Mouse (Mus musculus) CH12.LX (cell line): ENCODE data around the gene Cry1. TPM values are rescaled to one million over a fixed set of nuclear protein-coding genes. Genes with fewer than 3 reads are reported as not detected.

Source experiments
- DNase-seq: peaks from one replicate; pipeline ENCODE4 v3.0.0-alpha.2; 2013; ENCODE audit errors: extremely low read depth
- H3K27ac ChIP-seq: 2 replicates; pipeline ENCODE4 v1.5.1; 2012; ENCODE audit warnings: low read depth, mild to moderate bottlenecking, control low read depth, moderate library complexity; ENCODE audit not compliant: insufficient read depth
- H3K27me3 ChIP-seq: replicated peaks from 2 replicates; pipeline ENCODE3; 2012; ENCODE audit warnings: inconsistent platforms
- H3K36me3 ChIP-seq, 2 experiments: replicated peaks in 1 of 2; 2 replicates each; pipeline versions ENCODE3 to v1.6.1; 2012; ENCODE audit warnings: inconsistent platforms in 1 of 2, low read length in 1 of 2, mild to moderate bottlenecking in 1 of 2, mixed read lengths in 1 of 2, moderate library complexity in 1 of 2; ENCODE audit not compliant: control insufficient read depth in 1 of 2, insufficient read depth in 1 of 2
- H3K4me1 ChIP-seq, 2 experiments: 2 replicates each; pipeline ENCODE4 v1.6.1; 2012; ENCODE audit warnings: inconsistent platforms in 1 of 2, moderate library complexity in 1 of 2; ENCODE audit not compliant: insufficient read depth in 2 of 2, control insufficient read depth in 1 of 2
- H3K4me2 ChIP-seq: 2 replicates; pipeline ENCODE4 v1.6.1; 2012; ENCODE audit warnings: low read depth, mild to moderate bottlenecking, control low read depth; ENCODE audit not compliant: poor library complexity, insufficient read depth, severe bottlenecking
- H3K4me3 ChIP-seq, 3 experiments: fragments of 150-350 bp in 1 of 3; sonication (generic) in 1 of 3; replicated peaks in 1 of 3; 2 replicates each; pipeline versions ENCODE3 to v1.5.1; 2011 to 2012; ENCODE audit warnings: low read depth in 2 of 3, low read length in 2 of 3, mild to moderate bottlenecking in 2 of 3, moderate library complexity in 2 of 3, control low read depth in 1 of 3, improper control_type of control experiment in 1 of 3, inconsistent platforms in 1 of 3, mixed read lengths in 1 of 3; ENCODE audit not compliant: poor library complexity in 1 of 3
- H3K79me2 ChIP-seq: replicated peaks from 2 replicates; pipeline ENCODE4 v1.6.1; 2012; ENCODE audit warnings: mild to moderate bottlenecking, moderate library complexity; ENCODE audit not compliant: control insufficient read depth, poor library complexity, insufficient read depth, severe bottlenecking; ENCODE audit errors: extremely low read depth
- H3K9ac ChIP-seq: 2 replicates; pipeline ENCODE4 v1.6.1; 2012; ENCODE audit warnings: low read depth, mild to moderate bottlenecking, control low read depth, moderate library complexity; ENCODE audit not compliant: insufficient read depth
- H3K9me3 ChIP-seq: replicated peaks from 2 replicates; pipeline ENCODE3; 2012; ENCODE audit warnings: low read length, inconsistent platforms, mixed read lengths
- BHLHE40 ChIP-seq: IDR thresholded peaks from 2 replicates; pipeline ENCODE4 v1.6.1; 2011; ENCODE audit warnings: mild to moderate bottlenecking, low read depth, low read length, improper control_type of control experiment
- CHD1 ChIP-seq: IDR thresholded peaks from 2 replicates; pipeline ENCODE4 v1.6.1; 2012; ENCODE audit warnings: low read depth, low read length, improper control_type of control experiment, inconsistent platforms
- CHD2 ChIP-seq: IDR thresholded peaks from 2 replicates; pipeline ENCODE4 v1.6.1; 2011; ENCODE audit warnings: low read length, improper control_type of control experiment
- CTCF ChIP-seq, 2 experiments: IDR thresholded peaks in 1 of 2; conservative IDR thresholded peaks in 1 of 2; 2 replicates each; pipeline ENCODE4 v1.5.1; 2011 to 2012; ENCODE audit warnings: low read depth in 2 of 2, low read length in 2 of 2, improper control_type of control experiment in 1 of 2, inconsistent platforms in 1 of 2, mild to moderate bottlenecking in 1 of 2, moderate library complexity in 1 of 2
- E2F4 ChIP-seq: IDR thresholded peaks from 2 replicates; pipeline ENCODE4 v1.6.1; 2011; ENCODE audit warnings: low read depth, low read length, improper control_type of control experiment; ENCODE audit not compliant: insufficient replicate concordance
- ELF1 ChIP-seq: IDR thresholded peaks from 2 replicates; pipeline ENCODE4 v1.6.1; 2014; ENCODE audit warnings: low read depth, mild to moderate bottlenecking, inconsistent platforms, low read length, improper control_type of control experiment
- EP300 ChIP-seq: IDR thresholded peaks from 2 replicates; pipeline ENCODE4 v1.6.1; 2011; ENCODE audit warnings: low read length, improper control_type of control experiment
- ETS1 ChIP-seq: conservative IDR thresholded peaks from 2 replicates; pipeline ENCODE4 v1.6.1; 2012; ENCODE audit warnings: low read depth, mild to moderate bottlenecking, inconsistent platforms, low read length, improper control_type of control experiment, moderate library complexity
- HCFC1 ChIP-seq: IDR thresholded peaks from 2 replicates; pipeline ENCODE4 v1.6.1; 2012; ENCODE audit warnings: low read depth, mild to moderate bottlenecking, inconsistent platforms, low read length, improper control_type of control experiment
- IRF4 ChIP-seq: IDR thresholded peaks from 2 replicates; pipeline ENCODE4 v1.6.1; 2014; ENCODE audit warnings: low read depth, mild to moderate bottlenecking, inconsistent platforms, low read length, improper control_type of control experiment
- JUND ChIP-seq: conservative IDR thresholded peaks from 2 replicates; pipeline ENCODE4 v1.6.1; 2011; ENCODE audit warnings: low read depth, low read length, improper control_type of control experiment
- KAT2A ChIP-seq: IDR thresholded peaks from 2 replicates; pipeline ENCODE4 v1.6.1; 2012; ENCODE audit warnings: low read length, improper control_type of control experiment, inconsistent platforms; ENCODE audit not compliant: insufficient replicate concordance
- MAFK ChIP-seq: IDR thresholded peaks from 2 replicates; pipeline ENCODE4 v1.6.1; 2011; ENCODE audit warnings: low read length, improper control_type of control experiment; ENCODE audit not compliant: insufficient replicate concordance
- MAX ChIP-seq: IDR thresholded peaks from 2 replicates; pipeline ENCODE4 v1.6.1; 2011; ENCODE audit warnings: low read length, improper control_type of control experiment
- MAZ ChIP-seq: IDR thresholded peaks from 2 replicates; pipeline ENCODE4 v1.6.1; 2012; ENCODE audit warnings: low read depth, mild to moderate bottlenecking, inconsistent platforms, low read length, improper control_type of control experiment, moderate library complexity
- MEF2A ChIP-seq: IDR thresholded peaks from 2 replicates; pipeline ENCODE4 v1.6.1; 2014; ENCODE audit warnings: low read depth, mild to moderate bottlenecking, inconsistent platforms, low read length, improper control_type of control experiment, borderline replicate concordance
- MXI1 ChIP-seq: IDR thresholded peaks from 2 replicates; pipeline ENCODE4 v1.6.1; 2011; ENCODE audit warnings: mild to moderate bottlenecking, low read depth, low read length, improper control_type of control experiment
- MYC ChIP-seq: IDR thresholded peaks from 2 replicates; pipeline ENCODE4 v1.6.1; 2011; ENCODE audit warnings: low read depth, mild to moderate bottlenecking, improper control_type of control experiment, low read length
- NELFE ChIP-seq: IDR thresholded peaks from 2 replicates; pipeline ENCODE4 v1.6.1; 2011; ENCODE audit warnings: low read depth, low read length, improper control_type of control experiment
- NRF1 ChIP-seq: IDR thresholded peaks from 2 replicates; pipeline ENCODE4 v1.6.1; 2014; ENCODE audit warnings: low read depth, mild to moderate bottlenecking, inconsistent platforms, low read length, improper control_type of control experiment, moderate library complexity
- PAX5 ChIP-seq: IDR thresholded peaks from 2 replicates; pipeline ENCODE4 v1.6.1; 2012; ENCODE audit warnings: low read length, inconsistent platforms, mixed read lengths
- POLR2A ChIP-seq: IDR thresholded peaks from 2 replicates; pipeline ENCODE4 v1.6.1; 2011; ENCODE audit warnings: low read depth, mild to moderate bottlenecking, improper control_type of control experiment, low read length
- POLR2AphosphoS2 ChIP-seq: IDR thresholded peaks from 2 replicates; pipeline ENCODE4 v1.6.1; 2011; ENCODE audit warnings: low read depth, low read length, improper control_type of control experiment
- RAD21 ChIP-seq: IDR thresholded peaks from 2 replicates; pipeline ENCODE4 v1.6.1; 2011; ENCODE audit warnings: low read depth, mild to moderate bottlenecking, low read length, improper control_type of control experiment, moderate library complexity
- RCOR1 ChIP-seq: conservative IDR thresholded peaks from 2 replicates; pipeline ENCODE4 v1.6.1; 2012; ENCODE audit warnings: low read depth, mild to moderate bottlenecking, inconsistent platforms, low read length, improper control_type of control experiment
- SIN3A ChIP-seq: IDR thresholded peaks from 2 replicates; pipeline ENCODE4 v1.6.1; 2012; ENCODE audit warnings: low read length, improper control_type of control experiment, inconsistent platforms
- SMC3 ChIP-seq: IDR thresholded peaks from 2 replicates; pipeline ENCODE4 v1.6.1; 2011; ENCODE audit warnings: low read depth, low read length, improper control_type of control experiment
- TBP ChIP-seq: conservative IDR thresholded peaks from 2 replicates; pipeline ENCODE4 v1.6.1; 2011; ENCODE audit warnings: low read depth, low read length, improper control_type of control experiment
- UBTF ChIP-seq: IDR thresholded peaks from 2 replicates; pipeline ENCODE4 v1.6.1; 2012; ENCODE audit warnings: low read depth, mild to moderate bottlenecking, inconsistent platforms, low read length, improper control_type of control experiment, moderate library complexity
- USF1 ChIP-seq: IDR thresholded peaks from 2 replicates; pipeline ENCODE4 v1.6.1; 2014; ENCODE audit warnings: low read depth, mild to moderate bottlenecking, inconsistent platforms, low read length, improper control_type of control experiment
- ZKSCAN1 ChIP-seq: IDR thresholded peaks from 2 replicates; pipeline ENCODE4 v1.6.1; 2012; ENCODE audit warnings: low read depth, inconsistent platforms, low read length, improper control_type of control experiment, borderline replicate concordance
- ZMIZ1 ChIP-seq: IDR thresholded peaks from 2 replicates; pipeline ENCODE4 v1.6.1; 2012; ENCODE audit warnings: low read depth, mild to moderate bottlenecking, inconsistent platforms, low read length, improper control_type of control experiment
- ZNF384 ChIP-seq: IDR thresholded peaks from 2 replicates; pipeline ENCODE4 v1.6.1; 2012; ENCODE audit warnings: low read depth, low read length, improper control_type of control experiment, inconsistent platforms
- dilution Hi-C: fragments of 300-500 bp; cut with MboI; formaldehyde crosslinking; loops from 2 replicates; pipeline ENCODE4 v1.14.3; 2020; ENCODE audit warnings: low sequenced_read_pairs; ENCODE audit not compliant: extremely low pct_unique_long_range_greater_than_20kb, extremely low pct_ligation_motif_present
- in situ Hi-C: fragments of 300-500 bp; cut with MboI; formaldehyde crosslinking; loops from 3 replicates; pipeline ENCODE4 v1.14.3; 2019; ENCODE audit warnings: low sequenced_read_pairs, low pct_ligation_motif_present, low pct_unique_long_range_greater_than_20kb, mixed read lengths
- polyA plus RNA-seq: library from polyadenylated mRNA; unstranded; fragments of >175 nt; gene quantifications from 2 replicates; pipeline ENCODE4 v1.2.1, GENCODE M21; 2012; ENCODE audit warnings: low read depth; ENCODE audit not compliant: insufficient read length
- total RNA-seq, 2 experiments: library from RNA; depleted of rRNA; stranded (reverse); fragments of 300-350 nt in 1 of 2; fragments of >200 nt in 1 of 2; gene quantifications; 2 replicates each; pipeline ENCODE4 v1.2.3; 2012 to 2014

Cry1 gene
- total and polyA plus RNA-seq, 3 experiments = 16.3 to 19.8 (median 17.1) TPM

- Histone ChIP-seq H3K36me3 (peaks cover 0 to 14% of the 10 kb centered on the region in 2 experiments), H3K9me3 (no peaks in the 10 kb centered on the region), H3K4me1 (no peaks in the 10 kb centered on the region), H3K79me2 (no peaks in the 10 kb centered on the region), H3K27ac (no peak overlapping the region), H3K4me2 (no peak overlapping the region), H3K27me3 (no peaks in the 10 kb centered on the region), H3K4me3 (no peak overlapping the region), H3K9ac (no peak overlapping the region)
- TF ChIP-seq SIN3A = no peak
- no peak for TF ChIP-seq ETS1
- no peak for TF ChIP-seq NRF1
- no peak for TF ChIP-seq RAD21
- no peak for TF ChIP-seq EP300
- no peak for TF ChIP-seq CTCF (conservative IDR thresholded peaks at IDR 0.05 in 1 of 2, IDR thresholded peaks at IDR 0.05 in 1 of 2; ENCODE audit: low read depth in 2 of 2, low read length in 2 of 2)
- no peak for TF ChIP-seq ZMIZ1
- no peak for TF ChIP-seq CHD1
- TF ChIP-seq TBP = no peak
- TF ChIP-seq POLR2A = no peak
- TF ChIP-seq UBTF = no peak
- no peak for TF ChIP-seq NELFE
- no peak for TF ChIP-seq PAX5
- TF ChIP-seq ZNF384 = no peak
- TF ChIP-seq ZKSCAN1 = no peak
- no peak for TF ChIP-seq MAX
- TF ChIP-seq KAT2A = no peak
- TF ChIP-seq MAFK = no peak
- no peak for TF ChIP-seq POLR2AphosphoS2
- TF ChIP-seq MXI1 = no peak
- DNase-seq = no peak
- dilution Hi-C loops = no loop called here
- in situ Hi-C loops = no loop called here
Measured at GRCm38 (mm10) chr10:85157451-85157850, 27.4 kb downstream of the Cry1 start.

- Histone ChIP-seq H3K4me1 (no peaks in the 10 kb centered on the region), H3K4me2 (no peak overlapping the region), H3K4me3 (no peak overlapping the region), H3K9me3 (no peaks in the 10 kb centered on the region), H3K27me3 (no peaks in the 10 kb centered on the region), H3K79me2 (no peaks in the 10 kb centered on the region), H3K27ac (no peak overlapping the region), H3K36me3 (peaks cover 0 to 26% of the 10 kb centered on the region in 2 experiments), H3K9ac (no peak overlapping the region)
- peak; percentile 67 for DNase-seq
- dilution Hi-C loops = no loop called here
- in situ Hi-C loops = no loop called here
- TF ChIP-seq POLR2AphosphoS2 (no peak), TBP (no peak), ELF1 (no peak), ETS1 (no peak), RCOR1 (no peak), POLR2A (no peak), E2F4 (no peak), ZKSCAN1 (no peak), CHD2 (no peak), BHLHE40 (no peak), USF1 (no peak), SMC3 (peak; percentile 65), MYC (no peak), HCFC1 (no peak), CTCF (conservative IDR thresholded peaks at IDR 0.05 in 1 of 2, IDR thresholded peaks at IDR 0.05 in 1 of 2; ENCODE audit: low read depth in 2 of 2, low read length in 2 of 2) (peak; percentile 71 to 77; a peak in 3 of 4 replicates), MAZ (no peak), MEF2A (no peak), JUND (0 out of 2 replicates have a peak, but pooled peaks have one; percentile 26), ZNF384 (no peak), SIN3A (peak; percentile 34; the same call in 1 of the 2 replicates), KAT2A (no peak), IRF4 (no peak), PAX5 (no peak), MAX (no peak), RAD21 (peak; percentile 70), NELFE (no peak)
Measured at GRCm38 (mm10) chr10:85154195-85154594, 30.7 kb downstream of the Cry1 start.
